Mouse (Mus musculus) urinary bladder, postnatal 14 days (tissue): Measurements from ENCODE around the gene AF366264.
"Not testable (repeated sequence)": the region's sequence is repeated elsewhere in the genome, so short reads cannot be mapped to it uniquely, and the experiment has no call there.

Experiments
- DNase-seq: peaks from one replicate; pipeline ENCODE4 v3.0.0; 2021; ENCODE audit warnings: low spot score

Gene AF366264

GRCm38 (mm10) chr8:13838289-13838688, at the start of gene AF366264:
AF366264 (minus strand) TSS chr8:13838389.
- not testable (repeated sequence) for DNase-seq

- not testable (repeated sequence) for DNase-seq
Observed at GRCm38 (mm10) chr8:13843286-13843685, 5.1 kb upstream of the AF366264 start.

GRCm38 (mm10) chr8:13828598-13829172, 9.5 kb downstream of the AF366264 start:
- no peak for DNase-seq

DNA sequence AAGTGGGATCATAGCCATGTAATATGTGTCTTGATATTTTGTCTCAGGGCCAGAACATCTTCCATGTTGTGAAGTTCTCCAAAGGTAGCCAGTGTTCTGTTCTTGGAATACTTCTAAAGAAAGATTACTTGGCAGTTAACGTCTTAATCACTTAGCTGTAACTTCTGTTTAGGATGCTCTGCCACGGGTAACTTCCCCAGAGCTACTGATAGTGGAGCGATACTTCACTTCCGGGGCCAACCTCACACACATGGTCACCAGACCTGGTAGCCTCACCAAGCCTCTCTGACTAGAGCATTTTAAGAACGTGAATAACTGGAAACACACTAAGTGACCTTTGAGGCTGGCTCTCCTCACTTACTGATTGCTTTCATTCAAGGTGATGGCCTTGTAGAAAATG, 38.6 kb downstream of the AF366264 start:
- no peak for DNase-seq

DNA sequence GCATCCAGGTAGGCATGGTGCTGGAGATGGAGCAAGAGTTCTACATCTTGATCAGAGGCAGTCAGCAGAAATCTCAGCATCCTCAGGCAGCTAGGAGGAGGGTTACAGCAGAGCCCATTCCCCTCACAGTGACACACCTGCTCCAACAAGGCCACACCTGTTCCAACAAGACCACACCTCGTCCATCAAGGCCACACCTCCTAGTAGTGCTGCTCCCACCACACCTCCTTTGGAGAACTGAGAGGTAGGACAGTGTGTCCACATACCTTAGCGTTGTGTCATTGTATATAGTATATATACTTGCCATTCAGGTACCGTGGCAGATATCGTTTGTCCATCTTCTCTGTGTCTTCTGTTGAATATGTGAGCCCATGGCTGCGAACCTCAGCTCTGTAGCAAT, 40.5 kb downstream of the AF366264 start:
- DNase-seq, result no peak

DNA sequence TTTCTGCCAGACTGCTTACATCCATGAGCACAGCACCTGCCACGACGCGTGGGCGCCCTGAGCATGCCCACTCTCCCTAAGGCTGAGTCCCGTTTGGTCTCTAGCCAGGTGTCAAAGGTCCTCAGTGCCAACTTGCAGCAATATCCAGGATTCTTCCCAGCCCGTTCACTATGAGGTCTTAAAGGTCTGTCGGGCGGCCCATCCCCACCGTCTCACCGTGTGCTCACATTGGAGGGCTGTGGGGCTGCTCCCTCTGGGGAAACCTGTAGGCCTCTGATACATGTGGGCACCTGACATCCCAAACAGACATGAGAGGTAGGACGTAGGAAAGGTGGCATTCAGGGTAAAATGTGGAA, 44.5 kb downstream of the AF366264 start:
- no peak for DNase-seq

DNA sequence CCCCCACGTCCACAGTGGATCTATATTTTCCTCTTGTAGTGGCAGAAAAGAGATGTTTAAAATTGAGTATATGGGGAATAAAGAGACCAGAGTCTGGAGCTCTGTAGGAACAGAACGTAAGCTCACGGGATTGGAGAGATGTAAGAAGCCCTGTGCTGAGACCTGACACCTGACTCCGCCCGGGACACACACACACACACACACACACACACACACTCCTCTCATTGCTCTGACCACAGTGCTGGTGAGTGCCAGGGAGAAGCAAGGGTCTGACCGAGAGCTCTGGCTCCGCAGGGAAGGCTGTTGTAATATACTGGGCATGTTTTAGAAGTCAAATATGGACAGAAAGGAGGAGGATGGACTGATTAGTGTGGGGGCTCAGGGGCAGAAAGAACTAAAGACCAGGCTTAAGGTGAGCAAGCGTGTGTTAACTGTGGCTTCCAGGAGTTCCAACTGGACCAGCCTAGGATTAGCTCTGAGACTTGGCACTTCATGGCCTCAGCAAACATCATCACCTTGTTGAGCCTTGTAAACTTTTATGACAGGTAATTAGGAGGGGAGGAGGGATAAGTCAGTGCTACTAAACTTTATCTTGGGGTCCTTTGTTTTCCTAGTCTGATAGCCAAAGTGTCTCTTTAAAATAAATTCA, 45.0 kb downstream of the AF366264 start:
- no peak for DNase-seq

- no peak for DNase-seq
Observed at GRCm38 (mm10) chr8:13789606-13790005, 48.6 kb downstream of the AF366264 start.

DNA sequence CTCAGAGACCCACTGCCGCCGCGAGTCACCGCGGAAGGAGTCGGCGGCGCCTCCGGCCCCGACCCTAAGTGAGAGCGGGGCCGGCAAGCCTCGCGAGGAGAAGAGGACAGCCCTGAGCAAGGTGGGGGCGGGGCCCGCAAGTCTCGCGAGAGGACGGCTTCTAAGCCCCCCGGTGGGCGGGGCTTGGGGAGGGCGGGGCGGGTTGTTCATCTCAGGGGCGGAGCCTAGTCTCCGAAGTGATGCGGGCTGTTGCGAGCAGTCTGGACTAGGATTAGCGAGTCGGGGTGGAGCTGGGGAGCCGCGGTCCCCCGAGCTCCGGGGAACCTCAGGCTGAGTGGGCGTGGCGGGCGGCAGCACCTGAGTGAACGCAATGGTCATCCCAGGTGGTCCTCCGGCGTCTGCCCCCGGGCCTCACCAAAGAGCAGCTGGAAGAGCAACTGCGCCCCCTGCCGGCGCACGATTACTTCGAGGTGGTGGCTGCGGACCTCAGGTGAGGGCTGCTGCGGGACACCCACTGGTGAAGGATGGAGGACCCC, 52.4 kb downstream of the AF366264 start:
- peak; percentile 98 for DNase-seq

DNA sequence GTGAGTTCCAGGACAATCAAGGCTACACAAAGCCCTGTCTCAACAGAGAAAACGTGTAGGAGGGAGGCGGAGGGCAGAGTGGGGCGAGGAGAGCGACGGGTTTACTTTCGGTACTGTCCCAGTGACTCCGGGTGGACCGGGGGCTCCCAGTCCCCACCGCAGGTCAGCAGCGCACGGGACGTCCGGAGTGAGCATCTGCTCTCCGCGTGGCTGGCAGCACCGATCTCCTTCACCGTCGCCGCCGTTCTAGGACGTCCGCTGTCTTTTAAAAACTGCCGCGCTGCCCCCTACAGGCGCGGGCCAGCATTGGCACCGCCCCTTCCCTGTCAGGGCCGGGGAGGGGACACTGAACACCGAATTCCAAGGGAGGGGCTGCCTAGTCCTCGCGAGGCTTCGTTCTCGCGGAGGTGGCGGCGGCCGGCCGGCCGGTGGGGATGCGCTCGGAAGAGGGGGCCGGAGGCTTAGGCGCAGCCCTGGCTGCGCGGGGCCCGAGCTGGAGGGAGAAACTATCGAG, 52.9 kb downstream of the AF366264 start, which contains the start of gene Upf3a:
Gene Upf3a (plus strand): TSS at position 366 of the 514 bp plus-strand sequence.
- DNase-seq, result peak; percentile 91
